10 mouse cellular contexts compared by ENCODE assay signal in genomic region chr9:124267929-124268328, GRCm38 (mm10). TPM values are rescaled to one million over a fixed set of nuclear protein-coding genes. Genes with fewer than 3 reads are reported as not detected.
DNase-seq lines count a peak whose midpoint lies in the region; ATAC-seq and TF ChIP-seq lines count a peak whose summit lies in the region.
"Had no signal": no experiment of that assay in that cellular context is flagged by ENCODE, and none has a peak within 500 bp of the region (broad histone marks: within the 10 kb centered on the region; RNA-seq: fewer than 3 reads in every experiment).

No protein-coding gene starts in this region.

- peaks cover 28% of the 10 kb centered on the region for H3K9me3 ChIP-seq in hindbrain, embryonic 12.5 days (replicated peaks)
- H3K9me3 ChIP-seq in midbrain, embryonic 15.5 days, result peaks cover 35% of the 10 kb centered on the region

- peak; percentile 95 for ATAC-seq in hindbrain, embryonic 12.5 days (ENCODE audit: low FRiP score)
- peak; percentile 99 for ATAC-seq in midbrain, embryonic 15.5 days (replicated peaks)
- no peak for ATAC-seq in erythroid progenitor cell, adult 5-6 weeks (replicated peaks; ENCODE audit: low FRiP score, poor library complexity, severe bottlenecking)
- ATAC-seq: lung, postnatal 0 days had no signal

- peaks cover 32% of the 10 kb centered on the region for H3K36me3 ChIP-seq in hindbrain, embryonic 12.5 days
- peaks cover 28% of the 10 kb centered on the region for H3K36me3 ChIP-seq in midbrain, embryonic 15.5 days (replicated peaks)
- peaks cover 17% of the 10 kb centered on the region for H3K36me3 ChIP-seq in heart, adult 2 months (ENCODE audit: control insufficient read depth, insufficient read depth, low read length)

- H3K4me3 ChIP-seq in hindbrain, embryonic 12.5 days, result no peak overlapping the region
- H3K4me3 ChIP-seq in midbrain, embryonic 15.5 days, result no peak overlapping the region
- H3K4me3 ChIP-seq in heart, adult 2 months, result no peak overlapping the region
- H3K4me3 ChIP-seq: layer of hippocampus, adult 2 months had no signal

- TF ChIP-seq EP300 in heart, adult 2 months (IDR thresholded peaks at IDR 0.05; ENCODE audit: insufficient read depth, low read depth, low read length), result no peak

- H3K4me2 ChIP-seq in hindbrain, embryonic 12.5 days (replicated peaks), result no peak overlapping the region
- H3K4me2 ChIP-seq in midbrain, embryonic 15.5 days, result no peak overlapping the region

- H3K79me2 ChIP-seq in heart, adult 2 months (replicated peaks; ENCODE audit: control insufficient read depth, insufficient read depth, low read length), result no peaks in the 10 kb centered on the region; the same call in 1 of the 2 replicates

- 10% methylated on average over 2 of the region's 2 CpGs for WGBS in hindbrain, embryonic 12.5 days
- 7% methylated on average over 2 of the region's 2 CpGs for WGBS in midbrain, embryonic 15.5 days
- WGBS in heart, adult 2 months, result 34% methylated on average over 2 of the region's 2 CpGs

- TF ChIP-seq CTCF in heart, adult 2 months (IDR thresholded peaks at IDR 0.05), result no peak

- intact Hi-C loops in heart, adult 2 months (cut with DNase I), result no loop called here

- H3K27ac ChIP-seq in hindbrain, embryonic 12.5 days, result no peak overlapping the region
- H3K27ac ChIP-seq in midbrain, embryonic 15.5 days, result 0 out of 2 replicates have a peak overlapping the region, but pooled peaks have one; percentile 39
- no peak overlapping the region for H3K27ac ChIP-seq in heart, adult 2 months
- H3K27ac ChIP-seq: layer of hippocampus, adult 2 months had no signal

- no peak for TF ChIP-seq POLR2A in heart, adult 2 months (IDR thresholded peaks at IDR 0.05; ENCODE audit: insufficient read depth, low read depth, low read length)

- H3K4me1 ChIP-seq in hindbrain, embryonic 12.5 days, result peaks cover 6% of the 10 kb centered on the region; the same call in 1 of the 2 replicates
- peaks cover 8% of the 10 kb centered on the region for H3K4me1 ChIP-seq in midbrain, embryonic 15.5 days
- no peaks in the 10 kb centered on the region for H3K4me1 ChIP-seq in heart, adult 2 months (ENCODE audit: control insufficient read depth, insufficient read depth, low read length)

- DNase-seq in R1 (ENCODE audit: low read depth, low spot score), result peak; percentile 90
- peak; percentile 70 for DNase-seq in brain, embryonic 18.5 days (ENCODE audit: low read depth, low spot score)
- DNase-seq in heart, adult 2 months, result no peak
- DNase-seq in gastrocnemius, adult 18-20 months (ENCODE audit: low spot score), result no peak
- DNase-seq: thymus, adult 18-20 months had no signal

- H3K9ac ChIP-seq in hindbrain, embryonic 12.5 days, result no peak overlapping the region
- no peak overlapping the region for H3K9ac ChIP-seq in midbrain, embryonic 15.5 days
- H3K9ac ChIP-seq in heart, adult 2 months (ENCODE audit: low read depth, low read length), result no peak overlapping the region

- no peaks in the 10 kb centered on the region for H3K27me3 ChIP-seq in hindbrain, embryonic 12.5 days
- H3K27me3 ChIP-seq in midbrain, embryonic 15.5 days (replicated peaks), result no peaks in the 10 kb centered on the region
- H3K27me3 ChIP-seq in heart, adult 2 months (ENCODE audit: control insufficient read depth, insufficient read depth, low read length), result no peaks in the 10 kb centered on the region

RNA-seq across cellular contexts. Expression of gene 2010315B03Rik, which starts 44.6 kb away (rescaled TPM):
- 8.8 TPM in 2 replicates for polyA plus RNA-seq in hindbrain, embryonic 12.5 days (2016; fragmentation: Nextera tagmentation; extraction: Ambion mirVana)
- 13.8 TPM in 2 replicates for polyA plus RNA-seq in midbrain, embryonic 15.5 days (2015; fragmentation: Nextera tagmentation; extraction: Ambion mirVana)
- total RNA-seq in heart, adult 2 months (2021), result 10 to 100 TPM in 1 of 2 experiments, 1 to 10 TPM in 1; 9.6 to 12.5 TPM
- 3.2 and 6.8 TPM in 2 replicates for polyA plus RNA-seq in heart, adult 2 months (2012; rRNA removed)
- total RNA-seq in gastrocnemius, adult 18-20 months (2021), result 10 to 100 TPM in 1 of 2 experiments, 1 to 10 TPM in 1; 8.1 to 12.4 TPM
- 5.0 and 12.3 TPM in 2 replicates for total RNA-seq in erythroid progenitor cell, adult 5-6 weeks (2015; ENCODE audit: low replicate concordance)
- total RNA-seq in erythroid progenitor cell, adult 5-6 weeks (2017; ENCODE audit: low replicate concordance), result 3.0 and 9.2 TPM in 2 replicates

Comparison
In these comparisons a context has a peak if more than half of its experiments do, and no peak if none do; other contexts are left out.
1. DNase-seq: peak in R1 (single experiment) and brain, embryonic 18.5 days (single experiment); none in heart, adult 2 months (0 of 2) and gastrocnemius, adult 18-20 months (single experiment).